Mouse (Mus musculus) heart, embryonic 16.5 days (tissue): ENCODE data around the gene Gm10100. TPM values are rescaled to one million over a fixed set of nuclear protein-coding genes. Genes with fewer than 3 reads are reported as not detected.
"Not testable (repeated sequence)": the region's sequence is repeated elsewhere in the genome, so short reads cannot be mapped to it uniquely, and the experiment has no call there.

Experiments used
- ATAC-seq: fragments of 200-750 bp; cut with Nextera tagmentation; replicated peaks from 2 replicates; pipeline ENCODE4 v1.8.0; 2017; ENCODE audit warnings: moderate number of reproducible peaks; ENCODE audit not compliant: insufficient read depth, low FRiP score; ENCODE audit errors: extremely low read depth
- H3K27ac ChIP-seq: fragments of 300-500 bp; sonication (generic); 2 replicates; pipeline ENCODE4 v1.5.1; 2014; ENCODE audit warnings: mild to moderate bottlenecking, low read length, control low read depth, moderate library complexity
- H3K27me3 ChIP-seq: fragments of 300-500 bp; sonication (generic); 2 replicates; pipeline ENCODE4 v1.6.1; 2014; ENCODE audit warnings: low read length, mixed read lengths; ENCODE audit not compliant: control insufficient read depth, insufficient read depth
- H3K36me3 ChIP-seq: fragments of 300-500 bp; sonication (generic); 2 replicates; pipeline ENCODE4 v1.6.1; 2014; ENCODE audit not compliant: control insufficient read depth, insufficient read depth
- H3K4me1 ChIP-seq: fragments of 300-500 bp; sonication (generic); 2 replicates; pipeline ENCODE4 v1.6.1; 2014; ENCODE audit warnings: low read length, mixed read lengths; ENCODE audit not compliant: control insufficient read depth, insufficient read depth
- H3K4me2 ChIP-seq: fragments of 300-500 bp; sonication (generic); 2 replicates; pipeline ENCODE4 v1.6.1; 2014; ENCODE audit warnings: low read depth, mild to moderate bottlenecking, control low read depth, low read length
- H3K4me3 ChIP-seq: fragments of 300-500 bp; sonication (generic); 2 replicates; pipeline ENCODE4 v1.5.1; 2014; ENCODE audit warnings: mild to moderate bottlenecking, control low read depth, low read length
- H3K9ac ChIP-seq: fragments of 300-500 bp; sonication (generic); 2 replicates; pipeline ENCODE4 v1.6.1; 2014; ENCODE audit warnings: low read length, control low read depth
- H3K9me3 ChIP-seq: fragments of 300-500 bp; sonication (generic); replicated peaks from 2 replicates; pipeline ENCODE4 v1.6.1; 2016; ENCODE audit warnings: low read length; ENCODE audit not compliant: control insufficient read depth
- WGBS: fragments of 180-500 bp; shearing (Covaris S2); extraction: QIAGEN DNeasy Blood & Tissue Kit; methylation state at CpG from one replicate; pipeline ENCODE4 v1.1.7; 2014; 5-methylcytosine and 5-hydroxymethylcytosine counted together
- polyA plus RNA-seq: library from polyadenylated mRNA; unstranded; fragments of >200 nt; fragmentation: Nextera tagmentation; extraction: Ambion mirVana; gene quantifications from 2 replicates; pipeline ENCODE4 v1.2.1, GENCODE M21; 2015

Gm10100 gene
- polyA plus RNA-seq, 1 experiment from 2014 or later, result not detected

GRCm38 (mm10) chr10:77709831-77710230 lies 16.5 kb upstream of the Gm10100 start:
- Histone ChIP-seq H3K4me2 (no peak overlapping the region), H3K4me1 (no peaks in the 10 kb centered on the region), H3K27ac (no peak overlapping the region), H3K27me3 (no peaks in the 10 kb centered on the region), H3K9ac (no peak overlapping the region), H3K4me3 (no peak overlapping the region), H3K36me3 (no peaks in the 10 kb centered on the region), H3K9me3 (peaks cover 14% of the 10 kb centered on the region)
- ATAC-seq, result no peak
- 77% methylated on average over 3 of the region's 3 CpGs for WGBS

- peaks cover 12% of the 10 kb centered on the region for H3K9me3 ChIP-seq
- not testable (repeated sequence) for H3K4me1 ChIP-seq, H3K36me3 ChIP-seq, H3K4me2 ChIP-seq, H3K27ac ChIP-seq, H3K9ac ChIP-seq, H3K4me3 ChIP-seq, H3K27me3 ChIP-seq, ATAC-seq
These were observed 15.1 kb upstream of the Gm10100 start, which contains the start of gene Gm10024 for GRCm38 (mm10) chr10:77711157-77711556. Gene Gm10024, plus strand, starts transcription at chr10:77711457.

GRCm38 (mm10) chr10:77713734-77714133 lies 12.6 kb upstream of the Gm10100 start:
- H3K9ac ChIP-seq, result no peak overlapping the region

GRCm38 (mm10) chr10:77715507-77715906 lies 10.8 kb upstream of the Gm10100 start, which contains the start of gene Gm10142:
Gene Gm10142, plus strand, starts transcription at chr10:77715807.
- H3K4me1 ChIP-seq, result no peaks in the 10 kb centered on the region
- no peak within 1 kb of the TSS for H3K4me2 ChIP-seq
- H3K9ac ChIP-seq, result no peak within 1 kb of the TSS
- no peak for ATAC-seq
- no peaks in the 10 kb centered on the region for H3K36me3 ChIP-seq
- H3K4me3 ChIP-seq, result no peak within 1 kb of the TSS
- 64% methylated on average over 1 of the region's 1 CpGs for WGBS
- peaks cover 8% of the 10 kb centered on the region; the same call in 1 of the 2 replicates for H3K9me3 ChIP-seq
- H3K27ac ChIP-seq, result no peak within 1 kb of the TSS
- no peaks in the 10 kb centered on the region for H3K27me3 ChIP-seq

More at GRCm38 (mm10) chr10:77713734-77714133, 12.6 kb upstream of the Gm10100 start:
- H3K4me1 ChIP-seq, result no peaks in the 10 kb centered on the region
- H3K27ac ChIP-seq, result no peak overlapping the region
- H3K36me3 ChIP-seq, result no peaks in the 10 kb centered on the region
- H3K9me3 ChIP-seq, result peaks cover 8% of the 10 kb centered on the region; the same call in 1 of the 2 replicates
- no peak overlapping the region for H3K4me2 ChIP-seq
- no peak for ATAC-seq
- WGBS, result 51% methylated on average over 4 of the region's 4 CpGs
- H3K27me3 ChIP-seq, result no peaks in the 10 kb centered on the region
- H3K4me3 ChIP-seq, result no peak overlapping the region

GRCm38 (mm10) chr10:77720299-77720698 lies 6.0 kb upstream of the Gm10100 start, which contains the start of gene Krtap12-1:
Gene Krtap12-1, plus strand, starts transcription at chr10:77720599.
- not testable (repeated sequence) for H3K9me3 ChIP-seq, H3K4me1 ChIP-seq, ATAC-seq, H3K4me3 ChIP-seq, H3K27me3 ChIP-seq, H3K4me2 ChIP-seq, H3K36me3 ChIP-seq, H3K27ac ChIP-seq, H3K9ac ChIP-seq
- WGBS, result 65% methylated on average over 1 of the region's 1 CpGs

GRCm38 (mm10) chr10:77724855-77725254 lies 1.4 kb upstream of the Gm10100 start:
- Histone ChIP-seq H3K9ac (no peak overlapping the region), H3K27me3 (no peaks in the 10 kb centered on the region), H3K36me3 (no peaks in the 10 kb centered on the region), H3K4me1 (no peaks in the 10 kb centered on the region), H3K9me3 (no peaks in the 10 kb centered on the region), H3K4me3 (no peak overlapping the region), H3K27ac (no peak overlapping the region), H3K4me2 (no peak overlapping the region)
- WGBS, result 77% methylated on average over 8 of the region's 8 CpGs
- ATAC-seq, result no peak

GRCm38 (mm10) chr10:77728280-77728679 lies 2.0 kb downstream of the Gm10100 start:
- no peaks in the 10 kb centered on the region for H3K9me3 ChIP-seq
- H3K4me3 ChIP-seq, result no peak overlapping the region
- no peak overlapping the region for H3K9ac ChIP-seq
- H3K4me1 ChIP-seq, result no peaks in the 10 kb centered on the region
- ATAC-seq, result no peak
- H3K4me2 ChIP-seq, result no peak overlapping the region
- H3K27ac ChIP-seq, result no peak overlapping the region
- no peaks in the 10 kb centered on the region for H3K36me3 ChIP-seq
- 55% methylated on average over 4 of the region's 4 CpGs for WGBS
- H3K27me3 ChIP-seq, result no peaks in the 10 kb centered on the region

GRCm38 (mm10) chr10:77729241-77729640 lies 3.0 kb downstream of the Gm10100 start:
- no peaks in the 10 kb centered on the region for H3K36me3 ChIP-seq
- no peaks in the 10 kb centered on the region; the same call in 1 of the 2 replicates for H3K9me3 ChIP-seq
- H3K4me3 ChIP-seq, result no peak overlapping the region
- H3K4me1 ChIP-seq, result no peaks in the 10 kb centered on the region
- no peak for ATAC-seq
- no peak overlapping the region for H3K27ac ChIP-seq
- no peak overlapping the region for H3K9ac ChIP-seq
- 44% methylated on average over 4 of the region's 4 CpGs for WGBS
- no peaks in the 10 kb centered on the region for H3K27me3 ChIP-seq
- H3K4me2 ChIP-seq, result no peak overlapping the region

- no peak overlapping the region for H3K4me2 ChIP-seq
- H3K27me3 ChIP-seq, result no peaks in the 10 kb centered on the region
- peaks cover 7% of the 10 kb centered on the region for H3K9me3 ChIP-seq
- ATAC-seq, result no peak
- no peak overlapping the region for H3K9ac ChIP-seq
- no peaks in the 10 kb centered on the region for H3K36me3 ChIP-seq
- H3K4me3 ChIP-seq, result no peak overlapping the region
- H3K4me1 ChIP-seq, result no peaks in the 10 kb centered on the region
- 76% methylated on average over 1 of the region's 1 CpGs for WGBS
- H3K27ac ChIP-seq, result no peak overlapping the region
These were observed 9.6 kb downstream of the Gm10100 start for GRCm38 (mm10) chr10:77735928-77736327.
